Mouse (Mus musculus) lung, postnatal 0 days (tissue): ENCODE data around the gene Krt86. TPM values are rescaled to one million over a fixed set of nuclear protein-coding genes. Genes with fewer than 3 reads are reported as not detected.
A peak's percentile ranks its signal among the peaks of the same experiment; 100 is the strongest.

Source experiments
- ATAC-seq: fragments of 200-750 bp; cut with Nextera tagmentation; 2 replicates; pipeline ENCODE4 v1.8.0; 2017; ENCODE audit warnings: moderate library complexity
- DNase-seq: peaks from one replicate; pipeline ENCODE4 v3.0.0-alpha.2; 2016; ENCODE audit warnings: low spot score
- H3K27ac ChIP-seq: fragments of 300-500 bp; sonication (generic); 2 replicates; pipeline ENCODE4 v1.5.1; 2014; ENCODE audit warnings: antibody characterized with exemption, mild to moderate bottlenecking, low read length, mixed read lengths
- H3K27me3 ChIP-seq: fragments of 300-500 bp; sonication (generic); replicated peaks from 2 replicates; pipeline ENCODE4 v1.6.1; 2014; ENCODE audit warnings: low read length, mixed read lengths; ENCODE audit not compliant: insufficient read depth
- H3K36me3 ChIP-seq: fragments of 300-500 bp; sonication (generic); 2 replicates; pipeline ENCODE4 v1.6.1; 2014; ENCODE audit warnings: low read length, mixed read lengths; ENCODE audit not compliant: insufficient read depth
- H3K4me1 ChIP-seq: fragments of 300-500 bp; sonication (generic); 2 replicates; pipeline ENCODE4 v1.6.1; 2014; ENCODE audit warnings: antibody characterized with exemption, low read depth, low read length, mixed read lengths; ENCODE audit not compliant: insufficient read depth
- H3K4me2 ChIP-seq: fragments of 300-500 bp; sonication (generic); replicated peaks from 2 replicates; pipeline ENCODE4 v1.6.1; 2014; ENCODE audit warnings: low read depth, mild to moderate bottlenecking, low read length, moderate library complexity, mixed read lengths
- H3K4me3 ChIP-seq: fragments of 300-500 bp; sonication (generic); 2 replicates; pipeline ENCODE4 v1.5.1; 2014; ENCODE audit warnings: low read depth, low read length
- H3K9ac ChIP-seq: fragments of 300-500 bp; sonication (generic); replicated peaks from 2 replicates; pipeline ENCODE4 v1.6.1; 2014; ENCODE audit warnings: low read depth, mild to moderate bottlenecking
- H3K9me3 ChIP-seq: fragments of 300-500 bp; sonication (generic); 2 replicates; pipeline ENCODE4 v1.6.1; 2016; ENCODE audit warnings: low read length, mixed read lengths
- CTCF ChIP-seq: IDR thresholded peaks from 2 replicates; pipeline ENCODE4 v1.5.1; 2016; ENCODE audit warnings: antibody characterized with exemption, mild to moderate bottlenecking
- EP300 ChIP-seq: IDR thresholded peaks from 2 replicates; pipeline ENCODE4 v1.6.1; 2016; ENCODE audit warnings: antibody characterized with exemption, mild to moderate bottlenecking, control low read depth
- WGBS: fragments of 180-500 bp; shearing (Covaris S2); extraction: QIAGEN DNeasy Blood & Tissue Kit; methylation state at CpG from one replicate; pipeline ENCODE4 v1.1.7; 2014; 5-methylcytosine and 5-hydroxymethylcytosine counted together
- polyA plus RNA-seq: library from polyadenylated mRNA; unstranded; fragments of >200 nt; fragmentation: Nextera tagmentation; extraction: Ambion mirVana; gene quantifications from 2 replicates; pipeline ENCODE4 v1.2.1, GENCODE M21; 2015

Krt86 gene
- polyA plus RNA-seq, 1 experiment from 2014 or later: not detected

DNA sequence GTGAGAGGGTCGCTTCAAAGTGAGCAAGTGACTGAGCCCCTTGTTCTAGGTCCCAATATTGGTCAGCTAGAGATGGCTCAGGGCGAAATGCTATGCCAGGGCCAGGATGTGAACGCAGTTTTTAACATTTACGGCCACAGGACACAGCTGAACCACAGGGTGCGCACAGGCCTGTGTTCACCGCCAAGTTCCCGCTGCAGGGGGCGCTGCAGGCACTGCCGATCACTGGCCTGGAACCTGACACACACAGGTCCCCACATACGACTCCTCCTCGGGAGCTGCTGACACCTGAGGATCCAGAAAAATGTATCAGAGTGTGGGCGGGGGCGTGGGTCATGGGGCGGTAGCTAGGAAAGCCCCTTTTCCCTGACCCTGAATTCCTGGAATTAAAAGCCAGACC, 14.0 kb upstream of the Krt86 start:
- no peak for ATAC-seq
- H3K4me3 ChIP-seq: no peak overlapping the region
- H3K27me3 ChIP-seq: no peaks in the 10 kb centered on the region
- no peak overlapping the region for H3K9ac ChIP-seq
- no peaks in the 10 kb centered on the region for H3K4me1 ChIP-seq
- H3K9me3 ChIP-seq: no peaks in the 10 kb centered on the region
- no peak for DNase-seq
- no peak overlapping the region for H3K27ac ChIP-seq
- WGBS: 74% methylated on average over 14 of the region's 14 CpGs
- no peak overlapping the region for H3K4me2 ChIP-seq
- TF ChIP-seq CTCF (peak; percentile 34), EP300 (no peak)
- no peaks in the 10 kb centered on the region for H3K36me3 ChIP-seq

DNA sequence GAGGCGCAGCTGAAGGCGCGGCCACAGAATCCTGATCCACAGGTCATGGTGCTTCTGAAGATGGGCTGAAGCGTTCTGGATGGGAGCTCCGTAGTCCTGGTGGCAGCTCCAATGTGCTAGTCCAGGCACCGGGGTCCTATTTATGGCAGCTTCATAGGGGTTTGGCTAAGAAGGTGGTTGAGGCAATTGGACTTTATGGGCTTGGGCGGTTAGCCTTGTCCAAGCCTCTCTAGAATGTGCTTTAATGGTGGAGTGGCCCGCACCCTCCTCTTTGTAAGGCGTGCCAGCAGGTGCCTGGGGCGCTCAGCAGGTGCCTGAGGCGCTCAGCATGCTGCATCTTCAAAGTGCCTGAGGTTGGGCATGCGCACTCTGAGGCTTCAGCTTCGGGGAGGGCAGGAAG, 9.6 kb upstream of the Krt86 start, which contains the start of gene Krt81:
Krt81 (minus strand) TSS at position 101 of the 400 bp plus-strand sequence.
- Histone ChIP-seq H3K9me3 (no peaks in the 10 kb centered on the region), H3K9ac (no peak within 1 kb of the TSS), H3K27ac (no peak within 1 kb of the TSS), H3K27me3 (no peaks in the 10 kb centered on the region), H3K4me2 (no peak within 1 kb of the TSS), H3K4me3 (no peak within 1 kb of the TSS), H3K4me1 (no peaks in the 10 kb centered on the region), H3K36me3 (no peaks in the 10 kb centered on the region)
- DNase-seq (no peak), ATAC-seq (no peak)
- WGBS: 74% methylated on average over 13 of the region's 13 CpGs
- TF ChIP-seq CTCF (no peak), EP300 (no peak)

DNA sequence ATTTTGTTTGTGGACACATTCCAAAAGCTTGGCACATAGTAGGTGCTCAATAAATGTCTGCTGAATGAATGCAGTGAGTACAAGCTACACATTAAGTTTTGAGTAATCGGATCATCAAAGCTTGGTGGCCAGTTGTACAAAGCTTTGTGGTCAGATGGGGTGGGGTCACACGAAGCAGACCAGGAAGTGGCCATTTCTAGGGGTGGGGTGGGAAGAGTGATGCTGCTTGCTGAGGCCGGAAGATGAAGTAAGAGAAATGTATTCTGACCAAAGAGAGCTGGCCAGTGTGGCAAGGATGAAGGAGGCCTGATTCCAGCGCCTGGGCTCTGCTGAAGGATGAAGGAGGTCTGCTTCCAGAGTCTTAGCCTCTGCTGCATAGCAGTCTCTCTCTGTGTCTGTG, 4.2 kb upstream of the Krt86 start:
- no peak for TF ChIP-seq EP300
- TF ChIP-seq CTCF: no peak
- Histone ChIP-seq H3K36me3 (no peaks in the 10 kb centered on the region), H3K9ac (no peak overlapping the region), H3K27me3 (no peaks in the 10 kb centered on the region), H3K4me3 (no peak overlapping the region), H3K27ac (no peak overlapping the region), H3K4me2 (no peak overlapping the region), H3K4me1 (no peaks in the 10 kb centered on the region), H3K9me3 (no peaks in the 10 kb centered on the region)
- WGBS: 66% methylated on average over 4 of the region's 4 CpGs
- ATAC-seq: no peak
- no peak for DNase-seq

DNA sequence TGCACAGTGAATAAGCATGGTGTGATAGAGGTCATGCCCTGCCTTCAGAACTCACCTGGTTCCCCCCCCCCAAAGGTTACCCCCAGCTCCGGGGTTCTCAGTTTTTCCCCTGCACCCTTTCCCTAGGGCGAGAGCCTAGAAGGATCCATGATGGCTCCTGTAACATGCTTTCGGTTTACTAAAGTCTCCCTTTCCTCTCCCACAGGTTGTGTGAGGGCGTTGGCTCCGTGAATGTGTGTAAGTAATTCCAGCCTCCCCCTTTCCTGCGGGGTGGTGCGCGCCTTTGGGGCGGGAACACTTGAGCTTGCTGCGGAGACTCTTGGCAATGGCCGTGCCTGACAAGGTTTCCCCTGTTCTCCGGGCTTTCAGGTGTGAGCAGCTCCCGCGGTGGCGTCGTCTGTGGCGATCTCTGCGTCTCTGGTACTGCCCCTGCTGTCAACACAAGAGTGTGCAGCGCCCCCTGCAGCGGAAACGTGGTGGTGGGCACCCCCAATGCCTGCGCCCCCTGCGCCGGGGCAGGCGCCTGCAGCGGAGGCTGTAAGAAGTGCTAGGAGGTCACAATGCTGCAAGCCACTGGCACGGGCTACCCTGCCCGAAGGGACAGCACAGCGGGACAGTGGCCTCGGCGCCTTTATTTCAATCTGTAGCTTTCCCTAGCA, 5.9 kb downstream of the Krt86 start:
- Histone ChIP-seq H3K4me1 (no peaks in the 10 kb centered on the region), H3K4me3 (peak overlapping the region; percentile 19; the same call in 1 of the 2 replicates), H3K27me3 (no peaks in the 10 kb centered on the region), H3K36me3 (no peaks in the 10 kb centered on the region), H3K27ac (no peak overlapping the region), H3K9ac (no peak overlapping the region), H3K9me3 (no peaks in the 10 kb centered on the region), H3K4me2 (peak overlapping the region; percentile 49)
- DNase-seq: peak; percentile 55
- 6% methylated on average over 31 of the region's 31 CpGs for WGBS
- peak; percentile 75 for ATAC-seq
- no peak for TF ChIP-seq EP300
- peak; percentile 76 for TF ChIP-seq CTCF

DNA sequence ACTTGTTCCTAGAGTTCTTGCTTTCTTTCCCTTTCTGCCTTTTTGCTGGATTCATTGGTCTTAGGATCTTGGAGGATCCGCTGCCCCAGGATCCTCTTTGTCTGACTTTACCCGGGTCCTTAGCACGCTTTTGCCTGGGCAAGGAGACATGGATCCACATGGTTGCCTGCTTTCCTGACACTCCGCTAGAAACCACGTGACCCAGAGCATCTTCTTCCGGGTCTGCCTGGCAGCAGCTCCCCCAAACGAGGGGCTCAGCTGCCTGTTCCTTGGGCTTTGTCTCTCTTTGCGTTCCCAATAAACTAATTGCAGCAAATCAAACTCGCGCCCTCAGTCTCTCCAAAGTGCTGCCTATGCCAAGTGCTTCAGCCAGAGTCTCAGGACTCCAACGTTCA, 6.4 kb downstream of the Krt86 start:
- no peaks in the 10 kb centered on the region for H3K36me3 ChIP-seq
- ATAC-seq (no peak), DNase-seq (no peak)
- no peak overlapping the region for H3K27ac ChIP-seq
- peak overlapping the region; percentile 19; the same call in 1 of the 2 replicates for H3K4me3 ChIP-seq
- H3K4me1 ChIP-seq: no peaks in the 10 kb centered on the region
- peak overlapping the region; percentile 49 for H3K4me2 ChIP-seq
- WGBS: 30% methylated on average over 11 of the region's 11 CpGs
- no peak overlapping the region for H3K9ac ChIP-seq
- no peaks in the 10 kb centered on the region for H3K27me3 ChIP-seq
- no peaks in the 10 kb centered on the region for H3K9me3 ChIP-seq
- TF ChIP-seq CTCF: no peak
- no peak for TF ChIP-seq EP300

DNA sequence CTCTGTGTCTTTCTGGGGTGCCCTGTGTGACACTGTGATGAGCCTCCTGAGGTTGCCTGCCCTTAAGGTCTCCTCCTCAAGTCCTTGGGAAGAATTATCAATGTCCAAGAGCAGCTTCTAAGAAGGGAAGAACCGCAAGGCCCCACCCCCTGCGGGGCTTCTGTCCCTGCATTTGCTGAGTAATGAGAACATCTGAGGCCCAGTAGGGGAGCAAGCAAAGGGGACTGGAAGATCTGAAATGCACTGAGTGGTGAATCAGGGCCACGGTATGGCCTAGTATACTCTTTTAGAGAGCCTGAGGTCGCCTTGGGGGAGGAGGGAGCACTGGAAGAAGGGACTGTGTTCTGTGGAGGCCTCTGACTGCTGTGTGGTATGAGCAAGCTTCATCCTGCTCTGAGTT, 8.8 kb downstream of the Krt86 start:
- Histone ChIP-seq H3K9me3 (no peaks in the 10 kb centered on the region), H3K27ac (no peak overlapping the region), H3K4me2 (no peak overlapping the region), H3K4me1 (no peaks in the 10 kb centered on the region), H3K36me3 (no peaks in the 10 kb centered on the region), H3K27me3 (no peaks in the 10 kb centered on the region), H3K9ac (no peak overlapping the region), H3K4me3 (no peak overlapping the region)
- no peak for ATAC-seq
- TF ChIP-seq EP300: no peak
- no peak for TF ChIP-seq CTCF
- DNase-seq: no peak
- WGBS: 36% methylated on average over 4 of the region's 4 CpGs

DNA sequence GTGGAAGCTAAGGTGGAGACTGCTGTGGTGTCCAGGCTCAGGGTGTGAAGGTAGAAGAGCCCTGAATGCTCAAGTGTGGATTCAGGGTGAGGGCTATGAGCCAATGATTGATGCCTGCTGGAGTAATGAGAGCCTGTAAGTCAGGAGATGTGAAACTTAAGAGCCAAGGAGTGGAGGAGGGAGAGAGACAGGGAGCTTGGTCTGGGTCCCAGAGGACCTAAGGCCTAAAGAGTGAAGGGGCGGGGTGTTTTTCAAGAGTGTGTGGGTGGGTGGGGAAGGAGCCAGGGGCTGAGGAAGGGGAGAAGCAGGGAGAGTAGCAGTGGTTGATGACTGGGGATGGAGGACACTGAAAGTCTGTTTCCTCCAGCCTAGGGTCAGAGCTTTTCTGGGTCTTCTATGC, 10.4 kb downstream of the Krt86 start:
- DNase-seq (no peak), ATAC-seq (no peak)
- H3K9ac ChIP-seq: no peak overlapping the region
- H3K27ac ChIP-seq: no peak overlapping the region
- no peaks in the 10 kb centered on the region for H3K27me3 ChIP-seq
- 60% methylated on average over 1 of the region's 1 CpGs for WGBS
- no peaks in the 10 kb centered on the region for H3K36me3 ChIP-seq
- no peak overlapping the region for H3K4me3 ChIP-seq
- H3K9me3 ChIP-seq: no peaks in the 10 kb centered on the region
- H3K4me1 ChIP-seq: no peaks in the 10 kb centered on the region
- no peak overlapping the region for H3K4me2 ChIP-seq
- TF ChIP-seq EP300: no peak
- TF ChIP-seq CTCF: no peak
